In genomic region chr10:86526357-86526874, GRCm38 (mm10) we compare ENCODE assay signal across 6 mouse cellular contexts. TPM values are rescaled to one million over a fixed set of nuclear protein-coding genes. Genes with fewer than 3 reads are reported as not detected.
DNase-seq lines count a peak whose midpoint lies in the region; ATAC-seq and TF ChIP-seq lines count a peak whose summit lies in the region.
"Not testable (repeated sequence)": the region's sequence is repeated elsewhere in the genome, so short reads cannot be mapped to it uniquely, and the experiment has no call there.
"Had no signal": no experiment of that assay in that cellular context is flagged by ENCODE, and none has a peak within 500 bp of the region (broad histone marks: within the 10 kb centered on the region; RNA-seq: fewer than 3 reads in every experiment).

No protein-coding gene starts in this region.

- H3K9ac ChIP-seq in lung, postnatal 0 days (replicated peaks; ENCODE audit: low read depth) = not testable (repeated sequence)

- WGBS in lung, postnatal 0 days = 72% methylated on average over 2 of the region's 5 CpGs

- peak; percentile 79 for ATAC-seq in granulocyte monocyte progenitor cell, adult 5-6 weeks (replicated peaks; ENCODE audit: poor library complexity, severe bottlenecking)
- peak; percentile 90 for ATAC-seq in lung, postnatal 0 days
- ATAC-seq in megakaryocyte progenitor cell, adult 5-6 weeks (replicated peaks; ENCODE audit: poor library complexity) = peak; percentile 46; the same call in 1 of the 2 replicates

- DNase-seq in lung, adult 18-20 months = peak; percentile 9 to 36
- DNase-seq in lung, postnatal 0 days (ENCODE audit: low spot score) = not testable (repeated sequence)
- DNase-seq in lung, postnatal 36 days = peak; percentile 21

- H3K4me2 ChIP-seq in lung, postnatal 0 days (replicated peaks; ENCODE audit: low read depth, low read length) = not testable (repeated sequence)

- not testable (repeated sequence) for H3K4me1 ChIP-seq in lung, postnatal 0 days (ENCODE audit: insufficient read depth, low read depth, low read length)

- not testable (repeated sequence) for TF ChIP-seq CTCF in lung, postnatal 0 days (IDR thresholded peaks at IDR 0.05)

- H3K27me3 ChIP-seq in lung, postnatal 0 days (replicated peaks; ENCODE audit: insufficient read depth, low read length) = not testable (repeated sequence)

- H3K4me3 ChIP-seq in lung, postnatal 0 days (ENCODE audit: low read depth, low read length) = not testable (repeated sequence)

- H3K27ac ChIP-seq in lung, postnatal 0 days (ENCODE audit: low read length) = not testable (repeated sequence)

- TF ChIP-seq EP300 in lung, postnatal 0 days (IDR thresholded peaks at IDR 0.05) = not testable (repeated sequence)

- H3K36me3 ChIP-seq in lung, postnatal 0 days (ENCODE audit: insufficient read depth, low read length) = not testable (repeated sequence)

- H3K9me3 ChIP-seq in lung, postnatal 0 days (ENCODE audit: low read length) = not testable (repeated sequence)

RNA-seq across cellular contexts. Expression of gene Syn3, which starts 27.7 kb away (rescaled TPM):
- total RNA-seq in granulocyte monocyte progenitor cell, adult 5-6 weeks (2014; fragmentation: Nextera tagmentation) = 0.15 and 3.9 TPM in 2 replicates
- total RNA-seq in granulocyte monocyte progenitor cell, adult 5-6 weeks (2017) = 0.26 and 0.31 TPM in 2 replicates
- polyA plus RNA-seq in lung, postnatal 0 days (2015; fragmentation: Nextera tagmentation; extraction: Ambion mirVana) = 0.72 and 0.89 TPM in 2 replicates
- 0.62 and 1.2 TPM in 2 replicates for total RNA-seq in megakaryocyte progenitor cell, adult 5-6 weeks (2015)
- 0.17 TPM in 1 of 2 replicates, not detected in the other for total RNA-seq in megakaryocyte progenitor cell, adult 5-6 weeks (2017)
- polyA plus RNA-seq: G1E had no signal
